Mouse (Mus musculus): ENCODE results near the gene Tbx10.

DNA sequence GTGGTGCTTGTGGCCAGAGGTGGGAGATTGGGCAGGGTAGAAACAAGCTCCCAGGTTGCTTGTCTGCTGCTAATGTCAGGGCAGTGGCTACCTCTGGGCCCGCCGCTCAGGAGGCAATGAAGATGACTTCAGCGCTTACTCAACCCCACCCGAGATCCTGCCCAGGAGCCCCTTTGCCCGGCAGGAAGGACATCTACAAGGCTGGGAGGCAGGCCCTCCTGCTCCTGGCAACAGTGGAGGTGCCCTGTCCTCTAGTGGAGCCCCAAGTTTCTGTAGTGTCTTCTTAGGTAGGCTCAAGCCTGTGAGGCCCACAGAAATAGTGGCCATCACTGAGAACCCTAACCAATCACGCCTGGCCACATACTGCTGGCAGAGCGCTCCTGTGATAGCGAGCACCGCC is 12.5 kb downstream of the Tbx10 start:
- TF ChIP-seq CTCF (IDR thresholded peaks at IDR 0.05; ENCODE audit: low read depth) (no peak), EP300 (optimal IDR thresholded peaks at IDR 0.05) (no peak)

Data from stomach, postnatal 0 days (tissue).